Mouse (Mus musculus): ENCODE measurements around the gene Dctn3. TPM values are rescaled to one million over a fixed set of nuclear protein-coding genes. Genes with fewer than 3 reads are reported as not detected.
A peak's percentile ranks its signal among the peaks of the same experiment; 100 is the strongest.

Dctn3 gene
- polyA plus RNA-seq, 1 experiment from 2014 or later, result 65.2 TPM

DNA sequence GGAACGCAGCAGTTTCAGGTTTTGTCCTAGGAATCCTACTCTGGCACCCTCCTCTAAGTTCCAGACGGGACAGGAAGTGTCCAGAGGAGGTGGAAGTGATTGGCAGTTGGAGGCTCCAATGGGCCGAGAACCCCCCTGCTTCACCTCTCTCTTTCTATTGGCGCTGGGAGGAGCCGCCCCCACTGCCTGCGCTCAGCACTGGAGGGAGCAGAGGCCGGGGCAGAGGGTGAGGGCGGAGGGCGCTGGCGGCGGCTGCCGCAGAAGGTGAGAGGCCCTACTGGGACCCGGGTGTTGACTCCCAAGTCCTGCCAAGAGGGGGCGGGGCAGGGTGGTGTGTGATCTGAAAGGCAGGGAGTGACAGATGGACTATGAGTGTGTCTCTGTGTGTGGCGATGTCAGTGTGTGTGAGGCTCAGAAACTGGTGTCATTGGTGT lies 37.3 kb upstream of the Dctn3 start:
- Histone ChIP-seq H3K9ac (replicated peaks) (peak overlapping the region; percentile 39), H3K36me3 (replicated peaks; ENCODE audit: insufficient read depth, low read length) (peaks cover 12% of the 10 kb centered on the region), H3K4me2 (ENCODE audit: low read depth, low read length) (peak overlapping the region; percentile 70), H3K4me1 (ENCODE audit: insufficient read depth) (peaks cover 35% of the 10 kb centered on the region), H3K27ac (ENCODE audit: low read depth) (peak overlapping the region; percentile 98), H3K4me3 (ENCODE audit: low read depth, low read length) (peak overlapping the region; percentile 36), H3K9me3 (ENCODE audit: low read length) (no peaks in the 10 kb centered on the region), H3K27me3 (ENCODE audit: insufficient read depth, low read length) (no peaks in the 10 kb centered on the region)
- ATAC-seq, result peak; percentile 91
- DNase-seq, result peak; percentile 92
- TF ChIP-seq CTCF (IDR thresholded peaks at IDR 0.05; ENCODE audit: low read depth) (peak; percentile 51), EP300 (IDR thresholded peaks at IDR 0.05; ENCODE audit: low read depth) (peak; percentile 83; the same call in 1 of the 2 replicates)
- WGBS (ENCODE audit: insufficient replicate concordance), result under 1% methylated on average over 15 of the region's 15 CpGs

DNA sequence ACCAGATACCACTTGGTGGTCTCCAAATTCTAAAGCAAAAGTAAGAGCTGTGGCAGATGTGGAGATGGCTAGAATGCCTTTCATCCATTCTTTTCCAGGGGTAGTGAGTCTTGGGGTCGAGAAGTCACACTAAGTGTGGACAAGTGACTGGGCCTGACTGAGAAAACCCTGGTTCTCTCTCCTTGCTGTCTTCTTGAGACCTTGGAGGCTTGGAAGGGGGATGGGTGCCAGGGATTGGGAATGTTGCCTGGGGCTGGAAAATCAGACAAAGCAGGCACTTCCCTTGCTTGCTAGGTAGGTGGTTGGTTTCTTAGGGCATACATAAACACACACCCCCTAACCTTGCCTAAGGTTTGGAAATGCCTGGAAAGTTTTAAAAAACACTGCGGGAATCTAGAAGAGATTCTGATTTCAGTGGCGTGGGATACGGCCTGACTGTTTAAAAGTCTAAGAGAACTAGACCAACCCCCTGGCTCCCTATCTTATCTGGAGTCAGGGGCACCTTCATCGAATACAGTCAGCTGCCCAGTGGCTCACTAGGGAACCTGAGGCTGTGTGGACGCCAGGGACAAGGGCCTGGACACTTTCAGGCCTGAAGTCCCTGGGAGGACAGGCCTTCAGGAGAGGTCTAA lies 36.8 kb upstream of the Dctn3 start:
- peak overlapping the region; percentile 70 for H3K4me2 ChIP-seq (ENCODE audit: low read depth, low read length)
- peaks cover 12% of the 10 kb centered on the region for H3K36me3 ChIP-seq (replicated peaks; ENCODE audit: insufficient read depth, low read length)
- no peak for ATAC-seq
- no peak for TF ChIP-seq CTCF (IDR thresholded peaks at IDR 0.05; ENCODE audit: low read depth)
- no peak for TF ChIP-seq EP300 (IDR thresholded peaks at IDR 0.05; ENCODE audit: low read depth)
- no peaks in the 10 kb centered on the region for H3K27me3 ChIP-seq (ENCODE audit: insufficient read depth, low read length)
- peaks cover 39% of the 10 kb centered on the region for H3K4me1 ChIP-seq (ENCODE audit: insufficient read depth)
- H3K9me3 ChIP-seq (ENCODE audit: low read length), result no peaks in the 10 kb centered on the region
- peak overlapping the region; percentile 98 for H3K27ac ChIP-seq (ENCODE audit: low read depth)
- no peak overlapping the region for H3K4me3 ChIP-seq (ENCODE audit: low read depth, low read length)
- WGBS (ENCODE audit: insufficient replicate concordance), result 38% methylated on average over 6 of the region's 6 CpGs
- no peak for DNase-seq
- peak overlapping the region; percentile 39; the same call in 1 of the 2 replicates for H3K9ac ChIP-seq (replicated peaks)

- Histone ChIP-seq H3K9ac (replicated peaks) (no peak overlapping the region), H3K4me3 (ENCODE audit: low read depth, low read length) (no peak overlapping the region)
- DNase-seq, result peak; percentile 72
Observed at GRCm38 (mm10) chr4:41759206-41759605, 36.2 kb upstream of the Dctn3 start.

DNA sequence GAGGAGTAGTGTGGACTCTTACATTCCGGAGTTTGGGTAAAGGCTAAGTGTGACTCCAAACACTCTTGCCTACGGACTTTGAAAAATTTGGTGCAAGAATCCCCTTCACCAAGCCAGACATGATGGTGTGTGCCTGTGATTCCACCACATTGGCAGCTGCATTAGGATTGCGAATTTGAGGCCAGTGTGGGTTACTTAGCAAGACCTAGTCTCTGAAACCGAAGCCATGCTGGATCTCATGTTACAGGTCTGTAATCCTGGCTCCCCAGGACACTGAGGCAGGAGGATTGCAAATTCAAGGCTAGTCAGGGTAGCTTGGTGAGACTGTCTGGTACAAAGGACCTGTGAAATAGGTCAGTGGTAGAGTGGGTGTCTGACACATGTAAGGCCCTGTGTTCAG lies 35.7 kb upstream of the Dctn3 start:
- DNase-seq (no peak), ATAC-seq (no peak)
- peaks cover 41% of the 10 kb centered on the region for H3K4me1 ChIP-seq (ENCODE audit: insufficient read depth)
- peaks cover 12% of the 10 kb centered on the region for H3K36me3 ChIP-seq (replicated peaks; ENCODE audit: insufficient read depth, low read length)
- H3K4me2 ChIP-seq (ENCODE audit: low read depth, low read length), result no peak overlapping the region
- H3K4me3 ChIP-seq (ENCODE audit: low read depth, low read length), result no peak overlapping the region
- no peak for TF ChIP-seq EP300 (IDR thresholded peaks at IDR 0.05; ENCODE audit: low read depth)
- TF ChIP-seq CTCF (IDR thresholded peaks at IDR 0.05; ENCODE audit: low read depth), result no peak
- H3K27ac ChIP-seq (ENCODE audit: low read depth), result peak overlapping the region; percentile 98
- peak overlapping the region; percentile 31; the same call in 1 of the 2 replicates for H3K9ac ChIP-seq (replicated peaks)
- no peaks in the 10 kb centered on the region for H3K9me3 ChIP-seq (ENCODE audit: low read length)
- 86% methylated on average over 4 of the region's 4 CpGs for WGBS (ENCODE audit: insufficient replicate concordance)
- no peaks in the 10 kb centered on the region for H3K27me3 ChIP-seq (ENCODE audit: insufficient read depth, low read length)

More at GRCm38 (mm10) chr4:41759206-41759605, 36.2 kb upstream of the Dctn3 start:
- WGBS (ENCODE audit: insufficient replicate concordance), result 61% methylated on average over 9 of the region's 9 CpGs
- Histone ChIP-seq H3K27me3 (ENCODE audit: insufficient read depth, low read length) (no peaks in the 10 kb centered on the region), H3K36me3 (replicated peaks; ENCODE audit: insufficient read depth, low read length) (peaks cover 12% of the 10 kb centered on the region), H3K4me1 (ENCODE audit: insufficient read depth) (peaks cover 41% of the 10 kb centered on the region), H3K9me3 (ENCODE audit: low read length) (no peaks in the 10 kb centered on the region), H3K27ac (ENCODE audit: low read depth) (peak overlapping the region; percentile 98), H3K4me2 (ENCODE audit: low read depth, low read length) (peak overlapping the region; percentile 70)
- peak; percentile 18 for ATAC-seq
- TF ChIP-seq CTCF (IDR thresholded peaks at IDR 0.05; ENCODE audit: low read depth), result no peak
- TF ChIP-seq EP300 (IDR thresholded peaks at IDR 0.05; ENCODE audit: low read depth), result 0 out of 2 replicates have a peak, but pooled peaks have one; percentile 8

DNA sequence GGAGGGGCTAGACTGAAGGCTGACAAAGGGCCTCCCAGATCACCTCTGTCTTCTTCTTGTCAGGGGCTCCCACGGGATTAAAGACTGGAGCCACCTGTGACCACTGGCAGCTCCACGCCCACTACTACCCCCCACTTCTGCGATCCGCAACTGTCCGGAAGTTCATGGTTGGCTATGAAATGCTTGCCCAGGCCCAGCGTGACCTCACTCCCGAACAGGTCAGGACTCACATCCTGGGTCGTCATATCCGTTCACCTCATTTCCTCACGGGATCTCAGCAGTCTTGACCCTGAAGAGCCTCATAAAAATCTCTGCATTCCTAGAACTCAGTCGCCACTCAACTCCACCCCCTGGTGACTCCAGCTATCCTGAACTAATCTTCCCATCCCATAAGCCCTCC lies 35.1 kb upstream of the Dctn3 start:
- H3K36me3 ChIP-seq (replicated peaks; ENCODE audit: insufficient read depth, low read length), result peaks cover 12% of the 10 kb centered on the region
- no peak for TF ChIP-seq EP300 (IDR thresholded peaks at IDR 0.05; ENCODE audit: low read depth)
- TF ChIP-seq CTCF (IDR thresholded peaks at IDR 0.05; ENCODE audit: low read depth), result no peak
- WGBS (ENCODE audit: insufficient replicate concordance), result 73% methylated on average over 11 of the region's 11 CpGs
- H3K27me3 ChIP-seq (ENCODE audit: insufficient read depth, low read length), result no peaks in the 10 kb centered on the region
- H3K9ac ChIP-seq (replicated peaks), result no peak overlapping the region
- peak overlapping the region; percentile 98; the same call in 1 of the 2 replicates for H3K27ac ChIP-seq (ENCODE audit: low read depth)
- ATAC-seq (no peak), DNase-seq (no peak)
- no peaks in the 10 kb centered on the region for H3K9me3 ChIP-seq (ENCODE audit: low read length)
- no peak overlapping the region for H3K4me2 ChIP-seq (ENCODE audit: low read depth, low read length)
- peaks cover 41% of the 10 kb centered on the region for H3K4me1 ChIP-seq (ENCODE audit: insufficient read depth)
- H3K4me3 ChIP-seq (ENCODE audit: low read depth, low read length), result no peak overlapping the region

- Histone ChIP-seq H3K9ac (replicated peaks) (no peak overlapping the region), H3K4me3 (ENCODE audit: low read depth, low read length) (no peak overlapping the region), H3K27me3 (ENCODE audit: insufficient read depth, low read length) (no peaks in the 10 kb centered on the region), H3K4me1 (ENCODE audit: insufficient read depth) (peaks cover 37% of the 10 kb centered on the region), H3K27ac (ENCODE audit: low read depth) (no peak overlapping the region), H3K4me2 (ENCODE audit: low read depth, low read length) (no peak overlapping the region), H3K36me3 (replicated peaks; ENCODE audit: insufficient read depth, low read length) (peaks cover 12% of the 10 kb centered on the region), H3K9me3 (ENCODE audit: low read length) (no peaks in the 10 kb centered on the region)
- no peak for TF ChIP-seq CTCF (IDR thresholded peaks at IDR 0.05; ENCODE audit: low read depth)
- TF ChIP-seq EP300 (IDR thresholded peaks at IDR 0.05; ENCODE audit: low read depth), result no peak
- no peak for DNase-seq
- ATAC-seq, result no peak
- WGBS (ENCODE audit: insufficient replicate concordance), result 85% methylated on average over 13 of the region's 13 CpGs
Observed at GRCm38 (mm10) chr4:41757321-41757720, 34.4 kb upstream of the Dctn3 start.

Data from liver, postnatal 0 days (tissue).